Mouse (Mus musculus) MEL (cell line): Measurements from ENCODE around the gene Gm43552.

Experiments
- CTCF ChIP-seq, 3 experiments: IDR thresholded peaks in 2 of 3; conservative IDR thresholded peaks in 1 of 3; 2 replicates each; pipeline ENCODE4 v1.5.1; 2011 to 2012; ENCODE audit warnings: low read length in 3 of 3, low read depth in 2 of 3, mild to moderate bottlenecking in 2 of 3, improper control_type of control experiment in 1 of 3, inconsistent platforms in 1 of 3, mixed read lengths in 1 of 3, moderate library complexity in 1 of 3; ENCODE audit not compliant: control insufficient read depth in 1 of 3, insufficient read depth in 1 of 3, poor library complexity in 1 of 3, severe bottlenecking in 1 of 3
- EP300 ChIP-seq, 2 experiments: IDR thresholded peaks; 2 replicates each; pipeline ENCODE4 v1.6.1; 2011; ENCODE audit warnings: improper control_type of control experiment in 2 of 2, low read length in 2 of 2, low read depth in 1 of 2, mild to moderate bottlenecking in 1 of 2
- HCFC1 ChIP-seq: IDR thresholded peaks from 2 replicates; pipeline ENCODE4 v1.6.1; 2012; ENCODE audit warnings: low read depth, mild to moderate bottlenecking, inconsistent platforms, low read length, improper control_type of control experiment, moderate library complexity
- POLR2A ChIP-seq, 2 experiments: IDR thresholded peaks; 2 replicates each; pipeline ENCODE4 v1.6.1; 2011 to 2012; ENCODE audit warnings: low read length in 2 of 2, mild to moderate bottlenecking in 2 of 2, control low read depth in 1 of 2, improper control_type of control experiment in 1 of 2, low read depth in 1 of 2, moderate library complexity in 1 of 2; ENCODE audit not compliant: control insufficient read depth in 1 of 2, insufficient read depth in 1 of 2, poor library complexity in 1 of 2
- POLR2AphosphoS5 ChIP-seq: IDR thresholded peaks from 2 replicates; pipeline ENCODE4 v1.6.1; 2012; ENCODE audit warnings: low read depth, borderline replicate concordance, mild to moderate bottlenecking, inconsistent platforms, low read length, moderate library complexity, mixed read lengths
- ZMIZ1 ChIP-seq: IDR thresholded peaks from 2 replicates; pipeline ENCODE4 v1.6.1; 2012; ENCODE audit warnings: low read depth, mild to moderate bottlenecking, inconsistent platforms, low read length, improper control_type of control experiment, moderate library complexity
- ZNF384 ChIP-seq: IDR thresholded peaks from 2 replicates; pipeline ENCODE4 v1.6.1; 2012; ENCODE audit warnings: low read depth, mild to moderate bottlenecking, inconsistent platforms, low read length, improper control_type of control experiment

- TF ChIP-seq POLR2AphosphoS5: no peak
- no peak for TF ChIP-seq ZMIZ1
- TF ChIP-seq POLR2A (IDR thresholded peaks at IDR 0.05; ENCODE audit: control insufficient read depth in 1 of 2, insufficient read depth in 1 of 2, low read depth in 1 of 2, low read length in 2 of 2, poor library complexity in 1 of 2): no peak
- TF ChIP-seq EP300 (IDR thresholded peaks at IDR 0.05; ENCODE audit: low read depth in 1 of 2, low read length in 2 of 2): no peak
- TF ChIP-seq CTCF (IDR thresholded peaks at IDR 0.05 in 2 of 3, conservative IDR thresholded peaks at IDR 0.05 in 1 of 3; ENCODE audit: control insufficient read depth in 1 of 3, insufficient read depth in 1 of 3, low read depth in 2 of 3, low read length in 3 of 3, poor library complexity in 1 of 3, severe bottlenecking in 1 of 3): no peak
- no peak for TF ChIP-seq HCFC1
- TF ChIP-seq ZNF384: no peak
These were observed 41.9 kb upstream of the Gm43552 start for GRCm38 (mm10) chr5:65534496-65534895.
